Mouse (Mus musculus) hindbrain, embryonic 14.5 days (tissue): ENCODE data around the gene Adck1. TPM values are rescaled to one million over a fixed set of nuclear protein-coding genes. Genes with fewer than 3 reads are reported as not detected.
A peak's percentile ranks its signal among the peaks of the same experiment; 100 is the strongest.
"Not testable (repeated sequence)": the region's sequence is repeated elsewhere in the genome, so short reads cannot be mapped to it uniquely, and the experiment has no call there.

Experiments
- ATAC-seq: fragments of 200-750 bp; cut with Nextera tagmentation; 2 replicates; pipeline ENCODE4 v1.8.0; 2017; ENCODE audit warnings: moderate number of reproducible peaks, mild to moderate bottlenecking, moderate TSS enrichment, moderate library complexity; ENCODE audit not compliant: low FRiP score
- DNase-seq: peaks from one replicate; pipeline ENCODE4 v3.0.0-alpha.2; 2015; ENCODE audit warnings: low spot score
- H3K27ac ChIP-seq: fragments of 300-500 bp; sonication (generic); 2 replicates; pipeline ENCODE4 v1.5.1; 2014; ENCODE audit warnings: mild to moderate bottlenecking, moderate library complexity
- H3K27me3 ChIP-seq: fragments of 300-500 bp; sonication (generic); 2 replicates; pipeline ENCODE4 v1.6.1; 2014; ENCODE audit warnings: mild to moderate bottlenecking, low read length, mixed read lengths; ENCODE audit not compliant: control insufficient read depth, insufficient read depth
- H3K36me3 ChIP-seq: fragments of 300-500 bp; sonication (generic); replicated peaks from 2 replicates; pipeline ENCODE4 v1.6.1; 2014; ENCODE audit not compliant: control insufficient read depth, insufficient read depth
- H3K4me1 ChIP-seq: fragments of 300-500 bp; sonication (generic); replicated peaks from 2 replicates; pipeline ENCODE4 v1.6.1; 2014; ENCODE audit warnings: antibody characterized with exemption, low read length, mixed read lengths; ENCODE audit not compliant: control insufficient read depth, insufficient read depth
- H3K4me2 ChIP-seq: fragments of 300-500 bp; sonication (generic); replicated peaks from 2 replicates; pipeline ENCODE4 v1.6.1; 2014; ENCODE audit warnings: mild to moderate bottlenecking, moderate library complexity
- H3K4me3 ChIP-seq: fragments of 300-500 bp; sonication (generic); replicated peaks from 2 replicates; pipeline ENCODE4 v1.5.1; 2014; ENCODE audit warnings: mild to moderate bottlenecking, low read length
- H3K9ac ChIP-seq: fragments of 300-500 bp; sonication (generic); 2 replicates; pipeline ENCODE4 v1.6.1; 2014
- H3K9me3 ChIP-seq: fragments of 300-500 bp; sonication (generic); 2 replicates; pipeline ENCODE4 v1.6.1; 2016; ENCODE audit warnings: low read length; ENCODE audit not compliant: control insufficient read depth
- WGBS: fragments of 180-500 bp; shearing (Covaris S2); extraction: QIAGEN DNeasy Blood & Tissue Kit; methylation state at CpG from one replicate; pipeline ENCODE4 v1.1.7; 2014; 5-methylcytosine and 5-hydroxymethylcytosine counted together
- polyA plus RNA-seq: library from polyadenylated mRNA; unstranded; fragments of >200 nt; fragmentation: Nextera tagmentation; extraction: Ambion mirVana; gene quantifications from 2 replicates; pipeline ENCODE4 v1.2.1, GENCODE M21; 2014

The Adck1 gene
- polyA plus RNA-seq = 31.3 and 33.9 TPM in 2 replicates

- Histone ChIP-seq H3K27me3 (no peaks in the 10 kb centered on the region), H3K36me3 (no peaks in the 10 kb centered on the region), H3K4me2 (peak within 1 kb of the TSS; percentile 70), H3K9ac (peak within 1 kb of the TSS; percentile 65), H3K4me1 (peaks cover 7% of the 10 kb centered on the region; the same call in 1 of the 2 replicates), H3K27ac (peak within 1 kb of the TSS; percentile 76), H3K9me3 (no peaks in the 10 kb centered on the region), H3K4me3 (peak within 1 kb of the TSS; percentile 54)
- DNase-seq (peak; percentile 93), ATAC-seq (peak; percentile 97)
- WGBS = 1% methylated on average over 38 of the region's 38 CpGs
These were observed at the start of gene Adck1 for GRCm38 (mm10) chr12:88360441-88361119. TSS of gene Adck1 (plus strand) at chr12:88360554.

GRCm38 (mm10) chr12:88314556-88314955 lies 45.8 kb upstream of the Adck1 start:
- Histone ChIP-seq H3K4me1 (no peaks in the 10 kb centered on the region), H3K4me2 (no peak overlapping the region), H3K9ac (no peak overlapping the region), H3K9me3 (no peaks in the 10 kb centered on the region), H3K4me3 (no peak overlapping the region), H3K27ac (no peak overlapping the region), H3K36me3 (no peaks in the 10 kb centered on the region), H3K27me3 (no peaks in the 10 kb centered on the region)
- ATAC-seq = no peak
- DNase-seq = no peak
- 82% methylated on average over 3 of the region's 3 CpGs for WGBS

- H3K36me3 ChIP-seq, H3K4me1 ChIP-seq, ATAC-seq, DNase-seq, H3K4me2 ChIP-seq, H3K27ac ChIP-seq, H3K4me3 ChIP-seq, H3K9me3 ChIP-seq, H3K27me3 ChIP-seq, H3K9ac ChIP-seq: not testable (repeated sequence)
- WGBS = 97% methylated on average over 2 of the region's 2 CpGs
These were observed 36.4 kb upstream of the Adck1 start, which contains the start of gene Gm5039 for GRCm38 (mm10) chr12:88323926-88324325. TSS of gene Gm5039 (minus strand) at chr12:88324026.

GRCm38 (mm10) chr12:88336662-88337413 lies 23.5 kb upstream of the Adck1 start:
- H3K36me3 ChIP-seq, H3K27me3 ChIP-seq, H3K4me1 ChIP-seq, H3K27ac ChIP-seq, ATAC-seq, H3K4me3 ChIP-seq, H3K9ac ChIP-seq, H3K9me3 ChIP-seq, H3K4me2 ChIP-seq, DNase-seq: not testable (repeated sequence)
- 84% methylated on average over 4 of the region's 4 CpGs for WGBS

GRCm38 (mm10) chr12:88341286-88341685 lies 19.1 kb upstream of the Adck1 start:
- H3K27me3 ChIP-seq, H3K4me3 ChIP-seq, H3K27ac ChIP-seq, ATAC-seq, H3K4me2 ChIP-seq, H3K9me3 ChIP-seq, H3K4me1 ChIP-seq, H3K36me3 ChIP-seq, DNase-seq, H3K9ac ChIP-seq: not testable (repeated sequence)
- 30% methylated on average over 2 of the region's 2 CpGs for WGBS

GRCm38 (mm10) chr12:88354182-88354702 lies 6.1 kb upstream of the Adck1 start:
- peak overlapping the region; percentile 44 for H3K4me2 ChIP-seq
- H3K27me3 ChIP-seq = no peaks in the 10 kb centered on the region
- ATAC-seq (peak; percentile 37; the same call in 1 of the 2 replicates), DNase-seq (no peak)
- no peak overlapping the region for H3K27ac ChIP-seq
- no peaks in the 10 kb centered on the region for H3K36me3 ChIP-seq
- H3K9ac ChIP-seq = peak overlapping the region; percentile 45; the same call in 1 of the 2 replicates
- WGBS = 23% methylated on average over 41 of the region's 41 CpGs
- H3K4me3 ChIP-seq = peak overlapping the region; percentile 23
- no peaks in the 10 kb centered on the region for H3K9me3 ChIP-seq
- no peaks in the 10 kb centered on the region for H3K4me1 ChIP-seq

GRCm38 (mm10) chr12:88361120-88361445 lies 729 bp downstream of the Adck1 start:
- no peaks in the 10 kb centered on the region for H3K9me3 ChIP-seq
- 0 out of 2 replicates have a peak overlapping the region, but pooled peaks have one; percentile 76 for H3K27ac ChIP-seq
- no peaks in the 10 kb centered on the region for H3K36me3 ChIP-seq
- H3K4me1 ChIP-seq = peaks cover 7% of the 10 kb centered on the region; the same call in 1 of the 2 replicates
- peak overlapping the region; percentile 65 for H3K9ac ChIP-seq
- WGBS = 53% methylated on average over 9 of the region's 9 CpGs
- peak; percentile 9; the same call in 1 of the 2 replicates for ATAC-seq
- peak overlapping the region; percentile 70 for H3K4me2 ChIP-seq
- H3K4me3 ChIP-seq = peak overlapping the region; percentile 54
- DNase-seq = no peak
- no peaks in the 10 kb centered on the region for H3K27me3 ChIP-seq

- Histone ChIP-seq H3K27ac (no peak overlapping the region), H3K4me3 (no peak overlapping the region), H3K9ac (no peak overlapping the region), H3K27me3 (no peaks in the 10 kb centered on the region), H3K4me1 (no peaks in the 10 kb centered on the region), H3K4me2 (no peak overlapping the region), H3K9me3 (no peaks in the 10 kb centered on the region), H3K36me3 (no peaks in the 10 kb centered on the region)
- DNase-seq = no peak
- 91% methylated on average over 4 of the region's 4 CpGs for WGBS
- no peak for ATAC-seq
These were observed 7.3 kb downstream of the Adck1 start for GRCm38 (mm10) chr12:88367673-88368072.

- H3K36me3 ChIP-seq = no peaks in the 10 kb centered on the region
- no peak overlapping the region for H3K4me2 ChIP-seq
- WGBS = 91% methylated on average over 4 of the region's 4 CpGs
- DNase-seq (no peak), ATAC-seq (no peak)
- no peak overlapping the region for H3K4me3 ChIP-seq
- H3K27me3 ChIP-seq = no peaks in the 10 kb centered on the region
- H3K4me1 ChIP-seq = no peaks in the 10 kb centered on the region
- no peaks in the 10 kb centered on the region for H3K9me3 ChIP-seq
- H3K9ac ChIP-seq = no peak overlapping the region
- no peak overlapping the region for H3K27ac ChIP-seq
These were observed 8.3 kb downstream of the Adck1 start for GRCm38 (mm10) chr12:88368618-88369017.
